Mouse (Mus musculus): Measurements from ENCODE around the gene Myl3. TPM values are rescaled to one million over a fixed set of nuclear protein-coding genes. Genes with fewer than 3 reads are reported as not detected.
A peak's percentile ranks its signal among the peaks of the same experiment; 100 is the strongest.

Gene Myl3
- polyA plus RNA-seq, 1 experiment from 2014 or later: 3,437 TPM

DNA sequence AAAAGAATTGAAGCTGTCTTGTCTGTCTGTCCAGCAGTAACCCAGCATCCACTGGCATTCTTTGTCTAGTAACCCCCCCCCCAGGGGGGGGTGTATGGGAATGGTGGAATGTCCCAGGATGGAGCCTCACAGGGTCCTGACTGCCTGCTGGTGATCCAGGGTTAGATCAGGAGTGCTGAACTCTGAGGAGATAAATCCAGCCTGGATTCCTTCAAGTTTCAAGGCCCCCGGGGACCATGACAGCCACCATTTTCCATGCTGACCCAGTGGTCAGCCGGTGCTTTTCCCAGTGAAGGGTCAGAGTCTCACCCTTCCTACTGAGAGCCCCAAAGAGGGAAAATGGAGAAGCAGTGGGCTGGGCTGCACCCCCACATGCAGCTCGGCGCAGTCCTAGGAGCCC, 9.8 kb upstream of the Myl3 start:
- Histone ChIP-seq H3K9ac (peak overlapping the region; percentile 67), H3K4me2 (peak overlapping the region; percentile 74), H3K4me1 (replicated peaks) (peaks cover 67% of the 10 kb centered on the region), H3K27ac (ENCODE audit: poor library complexity, severe bottlenecking) (no peak overlapping the region), H3K4me3 (no peak overlapping the region), H3K27me3 (replicated peaks) (peaks cover 4% of the 10 kb centered on the region), H3K36me3 (peaks cover 31% of the 10 kb centered on the region), H3K9me3 (replicated peaks) (no peaks in the 10 kb centered on the region)
- 54% methylated on average over 4 of the region's 4 CpGs for WGBS
- no peak for ATAC-seq (ENCODE audit: insufficient number of reproducible peaks, low FRiP score)

DNA sequence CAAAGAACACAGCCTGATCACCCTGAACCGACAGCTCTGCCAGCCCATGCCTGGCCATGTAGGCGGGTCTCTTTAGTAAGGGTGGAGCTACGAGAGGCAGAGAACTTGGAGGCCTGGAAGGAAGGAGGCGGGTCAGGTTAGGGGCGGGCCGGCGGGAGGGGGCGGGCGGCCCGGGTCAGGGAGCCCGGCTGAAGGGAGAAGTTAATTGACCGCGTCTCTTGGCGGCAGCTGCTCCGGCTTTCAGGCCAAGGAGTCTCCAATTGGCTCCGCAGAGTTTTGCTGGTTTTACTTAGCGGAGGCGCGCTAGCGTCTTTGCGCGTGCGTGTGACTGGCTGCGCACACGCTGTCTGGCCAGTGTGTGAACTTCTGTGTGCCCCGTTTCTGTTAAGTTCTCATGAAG, 9.0 kb upstream of the Myl3 start:
- under 1% methylated on average over 26 of the region's 26 CpGs for WGBS
- peak overlapping the region; percentile 52; the same call in 1 of the 2 replicates for H3K27ac ChIP-seq (ENCODE audit: poor library complexity, severe bottlenecking)
- peaks cover 73% of the 10 kb centered on the region for H3K4me1 ChIP-seq (replicated peaks)
- H3K4me2 ChIP-seq: peak overlapping the region; percentile 74
- peak overlapping the region; percentile 49 for H3K4me3 ChIP-seq
- peaks cover 24% of the 10 kb centered on the region for H3K36me3 ChIP-seq
- no peaks in the 10 kb centered on the region; the same call in 1 of the 2 replicates for H3K27me3 ChIP-seq (replicated peaks)
- H3K9ac ChIP-seq: peak overlapping the region; percentile 67
- ATAC-seq (ENCODE audit: insufficient number of reproducible peaks, low FRiP score): peak; percentile 87
- H3K9me3 ChIP-seq (replicated peaks): no peaks in the 10 kb centered on the region

DNA sequence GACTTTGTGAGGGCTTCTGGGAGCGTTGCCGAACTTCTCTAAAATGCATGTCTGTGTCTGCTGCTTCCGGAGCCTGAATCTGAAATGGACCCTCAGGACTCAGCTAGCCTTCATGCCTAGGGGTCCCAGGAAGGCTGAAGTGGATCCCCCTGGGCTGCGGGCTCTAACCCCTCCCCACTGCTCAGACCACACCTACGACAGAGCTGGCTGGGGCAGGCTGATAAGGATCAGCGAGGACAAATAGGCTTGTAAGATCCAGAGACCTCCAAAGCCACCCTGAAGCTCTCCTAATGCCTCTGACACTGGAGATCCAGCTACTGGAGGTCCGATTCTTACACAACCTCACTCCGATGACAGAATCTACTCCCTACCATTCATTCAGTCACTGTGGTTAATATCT, 8.6 kb upstream of the Myl3 start:
- Histone ChIP-seq H3K4me1 (replicated peaks) (peaks cover 74% of the 10 kb centered on the region), H3K9me3 (replicated peaks) (no peaks in the 10 kb centered on the region), H3K36me3 (0 out of 2 replicates have a peak, but pooled peaks cover 21% of the 10 kb centered on the region), H3K9ac (peak overlapping the region; percentile 67), H3K27ac (ENCODE audit: poor library complexity, severe bottlenecking) (peak overlapping the region; percentile 52; the same call in 1 of the 2 replicates), H3K4me2 (peak overlapping the region; percentile 74), H3K27me3 (replicated peaks) (no peaks in the 10 kb centered on the region; the same call in 1 of the 2 replicates), H3K4me3 (peak overlapping the region; percentile 49)
- ATAC-seq (ENCODE audit: insufficient number of reproducible peaks, low FRiP score): no peak
- WGBS: 13% methylated on average over 8 of the region's 8 CpGs

GRCm38 (mm10) chr9:110734154-110734553, 7.5 kb upstream of the Myl3 start:
- 73% methylated on average over 7 of the region's 7 CpGs for WGBS
- Histone ChIP-seq H3K4me1 (replicated peaks) (peaks cover 74% of the 10 kb centered on the region), H3K27me3 (replicated peaks) (no peaks in the 10 kb centered on the region; the same call in 1 of the 2 replicates), H3K36me3 (peaks cover 21% of the 10 kb centered on the region), H3K27ac (ENCODE audit: poor library complexity, severe bottlenecking) (no peak overlapping the region), H3K4me2 (no peak overlapping the region), H3K9me3 (replicated peaks) (no peaks in the 10 kb centered on the region), H3K9ac (no peak overlapping the region), H3K4me3 (no peak overlapping the region)
- no peak for ATAC-seq (ENCODE audit: insufficient number of reproducible peaks, low FRiP score)

DNA sequence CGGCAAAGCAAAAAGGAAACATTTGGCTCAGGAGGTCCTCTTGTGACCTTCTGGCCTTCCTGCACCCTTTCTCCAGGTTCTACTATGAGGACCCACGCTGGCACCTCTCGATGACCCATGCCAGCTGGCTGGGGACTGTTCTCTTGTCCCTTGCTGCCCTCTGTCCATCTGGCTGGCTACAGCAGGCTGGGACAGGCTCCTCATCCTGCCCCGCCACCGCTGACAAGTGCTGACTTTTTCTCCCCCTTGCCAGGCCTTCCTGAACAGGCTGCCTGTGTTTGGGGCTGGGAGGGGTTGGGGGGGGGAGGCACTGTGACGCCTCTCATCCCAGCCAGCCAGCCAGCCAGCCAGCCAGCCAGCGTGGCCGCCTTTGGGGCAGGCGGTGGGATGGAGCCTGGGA, 5.3 kb upstream of the Myl3 start:
- WGBS: 46% methylated on average over 9 of the region's 9 CpGs
- Histone ChIP-seq H3K27ac (ENCODE audit: poor library complexity, severe bottlenecking) (peak overlapping the region; percentile 16; the same call in 1 of the 2 replicates), H3K27me3 (replicated peaks) (no peaks in the 10 kb centered on the region), H3K4me3 (no peak overlapping the region), H3K4me2 (no peak overlapping the region), H3K9ac (0 out of 2 replicates have a peak overlapping the region, but pooled peaks have one; percentile 45), H3K9me3 (replicated peaks) (no peaks in the 10 kb centered on the region), H3K36me3 (peaks cover 14% of the 10 kb centered on the region), H3K4me1 (replicated peaks) (peaks cover 69% of the 10 kb centered on the region)
- no peak for ATAC-seq (ENCODE audit: insufficient number of reproducible peaks, low FRiP score)

DNA sequence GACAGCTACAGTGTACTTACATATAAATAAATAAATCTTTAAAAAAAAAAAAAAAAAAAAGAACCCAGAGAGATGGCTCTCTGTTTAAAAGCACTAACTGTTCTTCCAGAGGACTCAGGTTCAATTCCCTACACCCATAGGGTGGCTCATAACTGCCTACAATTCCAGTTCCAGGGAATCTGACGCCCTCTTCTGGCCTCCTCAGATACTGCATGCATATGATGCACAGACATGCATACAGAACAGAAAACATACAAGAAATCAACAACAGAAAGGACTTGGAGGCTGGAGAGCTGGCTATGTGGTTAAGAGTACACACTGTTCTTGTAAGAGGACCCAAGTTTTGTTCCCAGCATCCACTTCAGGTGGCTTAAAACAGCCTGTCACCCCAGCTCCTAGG, 3.6 kb upstream of the Myl3 start:
- no peaks in the 10 kb centered on the region for H3K9me3 ChIP-seq (replicated peaks)
- H3K4me1 ChIP-seq (replicated peaks): peaks cover 60% of the 10 kb centered on the region
- no peak overlapping the region for H3K9ac ChIP-seq
- no peaks in the 10 kb centered on the region for H3K27me3 ChIP-seq (replicated peaks)
- H3K27ac ChIP-seq (ENCODE audit: poor library complexity, severe bottlenecking): no peak overlapping the region
- H3K4me3 ChIP-seq: no peak overlapping the region
- no peak overlapping the region for H3K4me2 ChIP-seq
- no peak for ATAC-seq (ENCODE audit: insufficient number of reproducible peaks, low FRiP score)
- 35% methylated on average over 1 of the region's 1 CpGs for WGBS
- H3K36me3 ChIP-seq: peaks cover 14% of the 10 kb centered on the region

GRCm38 (mm10) chr9:110739961-110740360, 1.7 kb upstream of the Myl3 start:
- no peak overlapping the region for H3K4me2 ChIP-seq
- H3K27ac ChIP-seq (ENCODE audit: poor library complexity, severe bottlenecking): no peak overlapping the region
- peaks cover 6% of the 10 kb centered on the region for H3K27me3 ChIP-seq (replicated peaks)
- H3K36me3 ChIP-seq: peaks cover 14% of the 10 kb centered on the region
- H3K9me3 ChIP-seq (replicated peaks): no peaks in the 10 kb centered on the region
- H3K4me3 ChIP-seq: no peak overlapping the region
- no peak for ATAC-seq (ENCODE audit: insufficient number of reproducible peaks, low FRiP score)
- 85% methylated on average over 7 of the region's 7 CpGs for WGBS
- H3K9ac ChIP-seq: no peak overlapping the region
- peaks cover 46% of the 10 kb centered on the region for H3K4me1 ChIP-seq (replicated peaks)

DNA sequence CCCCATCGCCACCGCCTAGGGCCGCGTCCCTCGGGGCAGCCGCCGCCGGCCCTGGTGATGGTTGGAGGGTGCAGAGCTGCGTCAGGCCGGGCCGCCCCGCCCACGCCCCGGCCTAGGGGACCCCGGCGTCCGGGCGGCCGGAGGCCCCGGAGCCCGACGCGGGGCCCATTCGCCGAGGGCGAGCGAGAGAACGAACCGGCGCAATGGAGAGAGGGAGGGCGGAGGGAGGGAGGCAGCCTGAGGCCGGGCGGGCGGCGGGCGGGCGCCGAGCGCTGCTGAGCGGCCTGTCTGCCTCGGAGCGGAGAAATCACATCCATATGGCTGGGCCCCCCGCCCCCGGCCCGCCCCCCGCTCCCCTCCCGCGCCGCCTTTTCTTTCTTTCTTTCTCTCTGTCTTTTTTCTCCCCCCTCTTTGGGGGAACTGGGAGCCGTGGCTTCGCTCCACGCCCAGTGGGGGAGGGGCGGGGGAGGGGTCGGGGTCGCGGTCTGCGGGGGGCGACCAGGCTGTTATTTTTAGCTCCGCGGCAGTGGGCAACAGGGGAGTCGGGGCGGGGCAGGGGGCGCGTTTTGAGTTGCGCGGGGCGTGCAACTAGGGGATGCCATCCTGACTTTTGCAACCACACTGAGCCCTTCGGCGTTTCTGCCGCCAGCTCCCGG, 762 bp downstream of the Myl3 start:
- Histone ChIP-seq H3K4me3 (peak overlapping the region; percentile 83), H3K27me3 (replicated peaks) (peaks cover 8% of the 10 kb centered on the region), H3K9me3 (replicated peaks) (no peaks in the 10 kb centered on the region), H3K27ac (ENCODE audit: poor library complexity, severe bottlenecking) (peak overlapping the region; percentile 89), H3K9ac (peak overlapping the region; percentile 92), H3K36me3 (peaks cover 14% of the 10 kb centered on the region), H3K4me2 (peak overlapping the region; percentile 83), H3K4me1 (replicated peaks) (peaks cover 38% of the 10 kb centered on the region)
- 0% methylated on average over 59 of the region's 71 CpGs for WGBS
- ATAC-seq (ENCODE audit: insufficient number of reproducible peaks, low FRiP score): peak; percentile 64

DNA sequence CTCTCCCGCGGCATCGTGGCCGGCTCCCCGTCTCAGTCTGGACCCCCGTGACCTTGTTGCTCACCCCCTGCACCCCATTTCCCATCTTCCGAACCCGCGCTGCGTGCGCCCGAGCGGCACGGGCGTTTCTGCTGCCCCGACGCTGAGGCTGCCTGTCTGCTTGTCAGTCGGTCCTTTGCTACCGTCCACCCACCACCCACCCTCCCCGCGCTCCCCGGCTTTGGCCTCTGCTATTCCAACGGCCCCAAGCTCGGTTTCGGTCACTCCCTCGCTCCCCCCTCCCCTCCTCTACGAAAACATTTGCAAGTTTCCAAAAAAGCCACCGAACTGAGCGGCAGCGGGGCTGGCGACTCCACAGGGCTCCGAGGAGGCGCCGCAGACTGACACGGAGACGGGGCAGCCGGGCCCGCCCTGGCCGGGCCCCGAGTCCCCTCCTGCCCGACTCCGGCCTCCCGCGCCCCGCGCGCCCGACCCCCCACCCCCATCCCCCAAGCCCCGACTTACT, 1.3 kb downstream of the Myl3 start:
- no peaks in the 10 kb centered on the region for H3K9me3 ChIP-seq (replicated peaks)
- peaks cover 14% of the 10 kb centered on the region for H3K36me3 ChIP-seq
- H3K4me3 ChIP-seq: peak overlapping the region; percentile 83
- peaks cover 8% of the 10 kb centered on the region for H3K27me3 ChIP-seq (replicated peaks)
- peak overlapping the region; percentile 83 for H3K4me2 ChIP-seq
- H3K27ac ChIP-seq (ENCODE audit: poor library complexity, severe bottlenecking): peak overlapping the region; percentile 89
- WGBS: 1% methylated on average over 48 of the region's 49 CpGs
- peaks cover 35% of the 10 kb centered on the region for H3K4me1 ChIP-seq (replicated peaks)
- peak overlapping the region; percentile 92 for H3K9ac ChIP-seq
- peak; percentile 34; the same call in 1 of the 2 replicates for ATAC-seq (ENCODE audit: insufficient number of reproducible peaks, low FRiP score)

DNA sequence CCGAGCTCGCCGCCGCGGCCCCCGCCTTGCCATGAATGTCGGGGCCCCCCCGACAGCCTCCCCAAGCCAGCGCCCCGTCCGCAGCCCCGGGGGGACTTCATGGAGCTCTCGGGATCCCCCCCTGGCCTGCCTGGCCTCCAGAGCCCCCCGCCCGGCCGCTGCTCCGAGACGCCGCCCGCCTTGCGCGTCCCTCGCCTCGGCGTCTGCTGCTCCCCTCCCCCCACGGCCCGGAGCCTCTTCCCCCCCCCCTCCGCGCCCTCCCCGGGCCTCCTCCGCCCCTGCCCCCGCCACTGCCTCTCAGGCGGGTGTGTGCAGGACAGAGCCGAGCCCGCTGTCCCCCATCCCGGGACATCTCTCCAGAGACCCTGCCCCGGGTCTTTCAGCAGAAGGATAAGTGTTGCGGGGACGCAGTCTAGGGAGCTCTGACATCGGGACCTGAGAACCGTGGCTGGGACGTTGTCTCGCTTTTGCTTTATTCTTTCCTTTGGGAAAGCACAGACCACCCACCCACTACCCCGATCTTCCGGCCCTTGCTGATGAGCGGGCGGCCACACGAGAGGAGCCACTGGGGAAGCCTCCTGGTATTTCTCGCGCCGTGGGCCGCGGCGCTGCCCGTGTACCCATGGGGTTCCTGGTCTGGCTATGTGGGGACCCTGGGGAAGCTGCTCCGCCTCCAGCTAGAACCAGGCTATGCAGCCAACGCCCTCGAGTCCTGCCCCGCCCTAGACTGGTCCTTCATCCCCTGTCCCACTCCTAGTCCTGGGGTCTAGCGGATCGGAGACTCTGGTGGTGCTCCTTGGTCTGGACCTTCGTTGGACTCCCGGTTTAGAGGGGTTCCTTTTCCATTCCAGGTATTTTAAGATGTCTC, 2.0 kb downstream of the Myl3 start:
- H3K4me1 ChIP-seq (replicated peaks): peaks cover 35% of the 10 kb centered on the region
- peaks cover 7% of the 10 kb centered on the region for H3K36me3 ChIP-seq
- peaks cover 8% of the 10 kb centered on the region for H3K27me3 ChIP-seq (replicated peaks)
- peak overlapping the region; percentile 83 for H3K4me3 ChIP-seq
- peak overlapping the region; percentile 89 for H3K27ac ChIP-seq (ENCODE audit: poor library complexity, severe bottlenecking)
- no peaks in the 10 kb centered on the region for H3K9me3 ChIP-seq (replicated peaks)
- peak overlapping the region; percentile 92 for H3K9ac ChIP-seq
- peak; percentile 73 for ATAC-seq (ENCODE audit: insufficient number of reproducible peaks, low FRiP score)
- WGBS: 3% methylated on average over 45 of the region's 63 CpGs
- peak overlapping the region; percentile 83 for H3K4me2 ChIP-seq

DNA sequence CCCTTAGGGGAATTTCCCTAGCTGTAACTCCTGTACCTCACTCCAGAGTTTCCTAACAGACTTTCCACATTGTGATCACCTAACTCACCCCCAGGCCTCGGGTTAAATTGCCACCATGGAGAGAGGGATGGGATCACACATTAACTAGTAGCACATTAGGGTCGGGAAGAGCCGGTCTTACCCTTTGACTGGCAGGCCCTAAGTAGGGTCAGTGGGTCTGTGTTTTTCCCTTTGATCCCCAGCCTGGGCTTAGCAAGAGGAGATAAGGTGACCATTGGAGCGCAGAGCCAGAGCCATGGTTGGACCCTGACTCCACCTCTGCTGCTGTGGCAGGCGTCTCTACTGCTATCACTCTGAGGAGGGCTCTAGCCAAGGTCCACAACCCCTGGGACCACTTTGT, 4.1 kb downstream of the Myl3 start:
- no peak for ATAC-seq (ENCODE audit: insufficient number of reproducible peaks, low FRiP score)
- Histone ChIP-seq H3K9me3 (replicated peaks) (no peaks in the 10 kb centered on the region), H3K4me1 (replicated peaks) (peaks cover 48% of the 10 kb centered on the region), H3K27me3 (replicated peaks) (peaks cover 8% of the 10 kb centered on the region), H3K27ac (ENCODE audit: poor library complexity, severe bottlenecking) (no peak overlapping the region), H3K9ac (no peak overlapping the region), H3K4me3 (no peak overlapping the region), H3K36me3 (no peaks in the 10 kb centered on the region), H3K4me2 (no peak overlapping the region)
- 11% methylated on average over 5 of the region's 5 CpGs for WGBS

Data from heart, embryonic 12.5 days (tissue).